Mouse (Mus musculus): ENCODE data around the gene Bpifb4.

Bpifb4 gene

DNA sequence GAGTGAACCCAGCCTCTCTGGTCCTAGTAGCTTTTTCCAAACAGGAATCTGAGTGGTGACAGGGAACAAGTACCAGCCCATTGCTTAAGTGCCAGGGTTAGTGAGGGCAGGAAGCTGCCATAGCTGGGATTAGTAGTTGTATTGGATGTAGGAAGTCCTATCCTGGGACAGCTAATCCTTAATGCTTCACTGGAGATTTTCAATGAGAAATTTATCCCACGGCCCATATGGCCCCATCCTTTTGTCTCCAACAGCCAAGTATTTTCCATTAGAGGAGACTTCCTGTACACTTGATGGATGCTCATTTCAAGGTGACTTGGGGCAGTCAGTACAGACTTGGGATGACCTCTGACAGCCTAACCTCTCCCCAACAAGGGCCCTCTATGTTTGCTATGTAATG, 66.4 kb downstream of the Bpifb4 start:
- in situ Hi-C loops (cut with MboI; ENCODE audit: low sequenced_read_pairs) = no loop called here

DNA sequence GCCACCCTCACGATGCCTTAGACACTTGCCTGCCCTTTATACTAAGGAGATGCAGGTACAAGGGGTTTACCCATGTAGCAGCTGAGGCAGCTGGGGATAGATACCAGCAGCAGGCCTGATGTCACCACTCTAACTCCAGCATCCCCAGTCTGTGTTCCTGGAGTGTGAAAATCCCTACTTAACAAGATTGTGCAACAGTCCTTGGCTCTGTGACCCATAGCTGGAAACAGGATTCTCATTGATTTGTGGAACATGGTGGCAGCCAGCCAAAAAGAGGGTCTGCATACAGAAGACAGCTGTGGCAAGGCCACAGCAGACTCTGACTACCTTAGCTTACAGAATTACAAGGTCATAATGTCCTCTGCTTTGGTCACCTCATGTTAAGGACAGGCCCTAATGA, 67.1 kb downstream of the Bpifb4 start:
- in situ Hi-C loops (cut with MboI; ENCODE audit: low sequenced_read_pairs) = no loop called here

DNA sequence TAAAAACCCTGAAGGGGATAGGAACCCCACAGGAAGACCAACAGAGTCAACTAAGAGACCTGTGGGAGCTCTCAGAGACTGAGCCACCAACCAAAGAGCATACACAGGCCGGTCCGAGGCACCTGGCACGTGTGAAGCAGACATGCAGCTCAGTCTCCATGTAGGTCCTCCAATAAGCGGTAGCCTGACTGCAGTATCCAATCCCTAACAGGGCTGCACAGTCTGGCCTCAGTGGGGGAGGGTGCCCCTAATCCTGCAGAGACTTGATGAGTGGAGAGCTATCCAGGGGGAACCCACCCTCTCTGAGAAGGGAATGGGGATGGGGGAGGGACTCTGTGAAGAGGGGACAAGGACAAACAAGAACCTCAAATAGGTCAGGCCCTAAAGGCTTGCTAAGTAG, 67.7 kb downstream of the Bpifb4 start:
- in situ Hi-C loops (cut with MboI; ENCODE audit: low sequenced_read_pairs) = no loop called here

DNA sequence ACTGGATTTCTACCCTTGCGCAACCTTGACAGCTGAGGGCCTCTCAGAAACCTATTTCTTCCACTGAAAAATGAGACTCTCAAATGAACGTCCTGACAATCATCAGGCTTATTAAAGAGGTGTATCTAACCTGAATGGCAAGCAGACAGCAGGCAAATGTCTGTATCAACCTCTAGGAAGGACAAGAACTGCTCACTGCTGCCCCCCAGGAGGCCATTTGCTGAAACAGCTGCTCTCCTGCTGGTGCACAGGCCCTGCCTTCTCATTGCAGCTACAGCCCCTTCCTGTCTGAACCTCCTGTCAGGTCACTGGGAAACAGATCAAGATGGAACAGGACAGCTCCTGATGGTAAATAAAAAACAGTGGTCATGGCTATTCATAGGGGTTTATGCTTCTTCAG, 68.3 kb downstream of the Bpifb4 start:
- in situ Hi-C loops (cut with MboI; ENCODE audit: low sequenced_read_pairs) = no loop called here

DNA sequence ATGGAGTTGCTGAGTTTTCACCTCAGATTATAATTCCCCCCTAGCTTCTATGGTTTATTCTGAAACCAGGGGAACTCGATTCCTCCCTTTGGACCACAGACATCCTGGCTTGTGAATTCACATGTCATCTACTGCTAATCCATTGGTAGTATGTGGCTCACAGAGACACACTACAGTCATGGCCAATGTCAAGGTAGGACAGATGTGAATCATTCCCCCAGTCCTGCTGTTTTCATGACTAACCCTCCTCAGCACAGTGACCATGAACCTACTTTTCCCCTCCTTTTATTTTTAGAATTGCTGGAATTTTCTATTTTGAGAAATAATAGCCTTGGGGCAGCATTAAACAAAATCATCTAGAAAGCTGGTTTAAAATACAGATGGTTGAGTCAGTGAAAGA, 69.4 kb downstream of the Bpifb4 start:
- in situ Hi-C loops (cut with MboI; ENCODE audit: low sequenced_read_pairs) = no loop called here

DNA sequence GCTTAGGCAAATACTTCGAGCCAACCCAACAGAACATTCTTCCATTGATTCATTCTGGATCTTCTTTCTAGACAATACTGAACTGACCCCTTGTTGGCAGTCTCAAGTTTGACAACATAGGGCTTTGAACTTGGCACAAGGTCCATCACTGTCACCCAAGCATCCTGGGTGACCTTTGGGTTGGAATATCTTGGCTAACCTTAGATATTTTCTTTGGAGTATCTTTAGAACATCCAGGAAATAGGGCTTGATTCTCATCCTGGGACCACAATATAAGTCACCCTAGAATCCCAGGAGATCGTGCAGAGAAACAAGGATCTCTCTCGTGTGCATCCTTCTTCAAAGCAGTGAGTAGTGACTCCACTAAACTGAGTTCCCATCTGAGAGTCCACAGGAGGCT, 70.0 kb downstream of the Bpifb4 start, which contains the start of gene Bpifa2:
TSS of gene Bpifa2 (plus strand) at position 301 of the 400 bp plus-strand sequence.
- in situ Hi-C loops (cut with MboI; ENCODE audit: low sequenced_read_pairs) = no loop called here
